Mouse (Mus musculus): ENCODE data around the gene Myh7. TPM values are rescaled to one million over a fixed set of nuclear protein-coding genes. Genes with fewer than 3 reads are reported as not detected.
A peak's percentile ranks its signal among the peaks of the same experiment; 100 is the strongest.
"Not testable (repeated sequence)": the region's sequence is repeated elsewhere in the genome, so short reads cannot be mapped to it uniquely, and the experiment has no call there.

Gene Myh7
- total and polyA plus RNA-seq, 2 experiments from 2014 or later, result 1,537 to 4,273 TPM

DNA sequence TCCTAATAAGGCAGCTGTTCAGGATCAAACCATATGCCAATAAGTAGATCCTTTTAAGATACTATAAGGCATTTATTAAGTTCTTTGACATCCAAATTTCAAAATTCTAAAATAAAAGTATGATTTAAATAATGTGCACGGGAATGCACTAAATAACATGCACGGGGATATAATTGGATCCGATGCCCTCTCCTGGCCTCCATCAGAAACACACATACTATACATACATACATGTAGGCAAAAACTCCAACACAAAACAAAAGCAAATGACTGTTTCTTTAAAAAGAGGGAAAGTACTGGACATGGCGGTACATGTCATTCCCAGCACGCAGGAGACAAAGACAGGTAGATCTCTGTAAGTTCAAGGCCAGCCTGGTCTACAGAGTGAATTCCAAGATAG is 5.4 kb upstream of the Myh7 start:
- not testable (repeated sequence) for H3K4me2 ChIP-seq (ENCODE audit: low read depth, low read length); ATAC-seq (ENCODE audit: insufficient read depth, low read depth); H3K4me3 ChIP-seq (ENCODE audit: low read depth, low read length); H3K9me3 ChIP-seq (replicated peaks; ENCODE audit: control insufficient read depth, low read length); H3K27me3 ChIP-seq (ENCODE audit: control insufficient read depth, insufficient read depth, low read length); H3K9ac ChIP-seq (replicated peaks; ENCODE audit: low read depth, low read length); H3K36me3 ChIP-seq (replicated peaks; ENCODE audit: control insufficient read depth, insufficient read depth, low read length)
- 67% methylated on average over 5 of the region's 5 CpGs for WGBS
- H3K4me1 ChIP-seq (ENCODE audit: control insufficient read depth, insufficient read depth), result peaks cover 41% of the 10 kb centered on the region
- TF ChIP-seq CTCF (IDR thresholded peaks at IDR 0.05; ENCODE audit: low read depth), result peak; percentile 19; the same call in 1 of the 2 replicates
- peak overlapping the region; percentile 22; the same call in 1 of the 2 replicates for H3K27ac ChIP-seq (ENCODE audit: low read depth)
- peak; percentile 19 for DNase-seq (ENCODE audit: low spot score)

DNA sequence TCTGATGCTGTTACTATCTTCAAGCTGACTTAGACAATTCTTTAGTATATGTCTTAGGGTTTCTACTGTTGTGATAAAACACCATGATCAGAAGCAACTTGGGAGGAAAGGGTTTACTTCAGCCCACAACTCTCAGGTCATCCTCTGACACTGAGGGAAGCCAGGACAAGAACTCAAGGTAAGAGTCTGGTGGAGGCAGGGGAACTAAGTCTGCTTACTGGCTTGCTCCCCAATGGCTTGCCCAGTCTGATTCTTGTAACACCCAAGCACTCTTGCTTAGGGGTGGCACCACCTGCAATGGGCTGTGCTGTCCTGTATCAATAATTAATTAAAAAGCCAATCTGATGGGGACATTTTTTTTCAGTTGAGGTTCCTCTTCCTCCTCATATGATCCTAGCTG is 4.3 kb upstream of the Myh7 start:
- H3K4me2 ChIP-seq (ENCODE audit: low read depth, low read length), result no peak overlapping the region
- no peaks in the 10 kb centered on the region for H3K9me3 ChIP-seq (replicated peaks; ENCODE audit: control insufficient read depth, low read length)
- peaks cover 38% of the 10 kb centered on the region for H3K4me1 ChIP-seq (ENCODE audit: control insufficient read depth, insufficient read depth)
- no peak overlapping the region for H3K4me3 ChIP-seq (ENCODE audit: low read depth, low read length)
- H3K27me3 ChIP-seq (ENCODE audit: control insufficient read depth, insufficient read depth, low read length), result no peaks in the 10 kb centered on the region
- no peak for TF ChIP-seq EP300 (IDR thresholded peaks at IDR 0.05; ENCODE audit: low read depth)
- TF ChIP-seq CTCF (IDR thresholded peaks at IDR 0.05; ENCODE audit: low read depth), result no peak
- ATAC-seq (ENCODE audit: insufficient read depth, low read depth) (no peak), DNase-seq (ENCODE audit: low spot score) (no peak)
- no peak overlapping the region for H3K9ac ChIP-seq (replicated peaks; ENCODE audit: low read depth, low read length)
- peak overlapping the region; percentile 99 for H3K27ac ChIP-seq (ENCODE audit: low read depth)
- H3K36me3 ChIP-seq (replicated peaks; ENCODE audit: control insufficient read depth, insufficient read depth, low read length), result no peaks in the 10 kb centered on the region

DNA sequence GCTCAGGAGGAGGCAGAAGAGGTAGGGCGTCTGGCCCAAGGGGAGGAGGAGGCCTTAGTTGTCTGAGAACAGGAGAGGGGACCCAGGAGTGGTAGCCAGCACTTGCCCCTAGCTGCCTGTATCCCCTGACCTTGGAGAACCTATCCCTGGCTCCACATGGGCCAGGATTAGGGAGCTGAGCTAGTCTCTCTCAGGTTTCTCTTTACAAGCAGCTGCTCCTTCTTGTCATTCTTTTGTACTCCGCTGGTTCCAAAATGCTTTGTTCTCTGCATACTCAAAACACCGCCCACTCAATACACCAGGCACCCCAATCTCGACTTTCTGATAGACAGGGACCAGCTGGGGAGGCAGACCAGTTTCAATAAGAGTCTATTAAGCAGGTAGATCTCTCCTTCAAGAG is 2.9 kb upstream of the Myh7 start:
- 29% methylated on average over 4 of the region's 4 CpGs for WGBS
- no peak overlapping the region for H3K4me3 ChIP-seq (ENCODE audit: low read depth, low read length)
- TF ChIP-seq CTCF (IDR thresholded peaks at IDR 0.05; ENCODE audit: low read depth), result no peak
- TF ChIP-seq EP300 (IDR thresholded peaks at IDR 0.05; ENCODE audit: low read depth), result no peak
- H3K36me3 ChIP-seq (replicated peaks; ENCODE audit: control insufficient read depth, insufficient read depth, low read length), result 0 out of 2 replicates have a peak, but pooled peaks cover under 1% of the 10 kb centered on the region
- H3K9me3 ChIP-seq (replicated peaks; ENCODE audit: control insufficient read depth, low read length), result no peaks in the 10 kb centered on the region
- peak overlapping the region; percentile 99 for H3K27ac ChIP-seq (ENCODE audit: low read depth)
- no peak for DNase-seq (ENCODE audit: low spot score)
- peak; percentile 18 for ATAC-seq (ENCODE audit: insufficient read depth, low read depth)
- peaks cover 24% of the 10 kb centered on the region for H3K4me1 ChIP-seq (ENCODE audit: control insufficient read depth, insufficient read depth)
- H3K9ac ChIP-seq (replicated peaks; ENCODE audit: low read depth, low read length), result peak overlapping the region; percentile 52
- peak overlapping the region; percentile 41; the same call in 1 of the 2 replicates for H3K4me2 ChIP-seq (ENCODE audit: low read depth, low read length)
- no peaks in the 10 kb centered on the region for H3K27me3 ChIP-seq (ENCODE audit: control insufficient read depth, insufficient read depth, low read length)

DNA sequence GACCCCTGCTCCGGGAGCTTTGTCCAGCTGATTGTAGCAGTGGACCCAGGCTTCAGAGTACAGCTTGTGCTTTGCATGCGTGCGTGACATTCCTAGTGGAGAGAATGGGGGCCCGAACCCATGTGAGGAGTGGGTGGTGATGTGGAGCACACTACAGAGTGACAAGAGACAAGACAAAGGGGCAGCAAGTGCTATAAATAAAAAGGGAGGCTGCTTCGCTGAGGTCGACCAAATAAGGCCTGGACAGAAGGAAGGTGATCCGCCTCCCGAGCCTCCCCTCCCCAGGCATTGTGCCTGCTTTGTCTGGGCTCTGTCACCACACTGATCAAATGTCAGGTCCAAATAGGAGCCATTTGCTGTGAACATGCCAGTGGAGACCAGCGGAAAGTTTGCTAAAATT is 2.4 kb upstream of the Myh7 start:
- DNase-seq (ENCODE audit: low spot score), result peak; percentile 95
- peak; percentile 77 for ATAC-seq (ENCODE audit: insufficient read depth, low read depth)
- Histone ChIP-seq H3K4me1 (ENCODE audit: control insufficient read depth, insufficient read depth) (peaks cover 19% of the 10 kb centered on the region; the same call in 1 of the 2 replicates), H3K4me3 (ENCODE audit: low read depth, low read length) (no peak overlapping the region), H3K27me3 (ENCODE audit: control insufficient read depth, insufficient read depth, low read length) (no peaks in the 10 kb centered on the region), H3K9ac (replicated peaks; ENCODE audit: low read depth, low read length) (peak overlapping the region; percentile 52), H3K36me3 (replicated peaks; ENCODE audit: control insufficient read depth, insufficient read depth, low read length) (0 out of 2 replicates have a peak, but pooled peaks cover 5% of the 10 kb centered on the region), H3K27ac (ENCODE audit: low read depth) (peak overlapping the region; percentile 99), H3K9me3 (replicated peaks; ENCODE audit: control insufficient read depth, low read length) (no peaks in the 10 kb centered on the region), H3K4me2 (ENCODE audit: low read depth, low read length) (peak overlapping the region; percentile 41; the same call in 1 of the 2 replicates)
- TF ChIP-seq EP300 (IDR thresholded peaks at IDR 0.05; ENCODE audit: low read depth) (peak; percentile 98), CTCF (IDR thresholded peaks at IDR 0.05; ENCODE audit: low read depth) (no peak)
- 34% methylated on average over 9 of the region's 9 CpGs for WGBS

DNA sequence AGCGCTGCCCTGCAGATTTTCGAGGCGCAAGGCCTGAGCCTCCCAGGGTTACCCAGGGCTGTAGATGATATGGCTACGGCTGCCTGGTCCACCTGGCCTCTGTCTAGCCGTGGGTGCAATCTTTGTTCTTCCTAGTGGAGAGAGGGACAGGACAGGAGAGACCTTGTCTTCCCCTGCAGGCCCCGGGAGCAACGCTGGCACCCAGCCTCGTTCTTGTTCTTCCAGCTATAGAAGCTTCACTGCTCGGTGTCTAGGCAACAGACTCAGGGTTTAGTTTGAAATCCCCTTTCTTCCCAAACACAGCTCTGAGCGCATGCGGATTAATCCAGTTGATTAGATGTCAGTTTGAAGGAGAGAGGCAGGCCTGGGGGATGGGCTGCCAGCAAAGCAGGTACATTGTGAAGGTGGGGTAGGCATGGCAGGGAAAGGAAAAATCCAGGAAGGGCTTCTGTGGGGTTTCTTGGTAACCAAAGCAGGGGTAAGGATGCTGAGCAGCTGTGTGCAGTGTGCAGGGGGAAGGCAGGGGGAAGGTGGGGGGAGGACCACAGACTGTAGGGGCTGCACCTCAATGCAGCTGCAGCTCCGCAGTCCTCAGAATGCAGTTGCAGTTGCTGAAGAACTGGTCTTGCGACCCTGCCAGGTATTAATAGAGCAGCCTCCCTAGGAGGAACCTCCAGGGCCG is 1.2 kb upstream of the Myh7 start:
- H3K9ac ChIP-seq (replicated peaks; ENCODE audit: low read depth, low read length), result peak overlapping the region; percentile 41
- H3K36me3 ChIP-seq (replicated peaks; ENCODE audit: control insufficient read depth, insufficient read depth, low read length), result peaks cover 13% of the 10 kb centered on the region
- TF ChIP-seq CTCF (IDR thresholded peaks at IDR 0.05; ENCODE audit: low read depth) (no peak), EP300 (IDR thresholded peaks at IDR 0.05; ENCODE audit: low read depth) (0 out of 2 replicates have a peak, but pooled peaks have one; percentile 7)
- WGBS, result 39% methylated on average over 14 of the region's 14 CpGs
- H3K4me2 ChIP-seq (ENCODE audit: low read depth, low read length), result peak overlapping the region; percentile 62
- H3K27ac ChIP-seq (ENCODE audit: low read depth), result peak overlapping the region; percentile 99
- no peak overlapping the region for H3K4me3 ChIP-seq (ENCODE audit: low read depth, low read length)
- H3K4me1 ChIP-seq (ENCODE audit: control insufficient read depth, insufficient read depth), result peaks cover 19% of the 10 kb centered on the region; the same call in 1 of the 2 replicates
- no peaks in the 10 kb centered on the region for H3K27me3 ChIP-seq (ENCODE audit: control insufficient read depth, insufficient read depth, low read length)
- no peaks in the 10 kb centered on the region for H3K9me3 ChIP-seq (replicated peaks; ENCODE audit: control insufficient read depth, low read length)
- ATAC-seq (ENCODE audit: insufficient read depth, low read depth), result no peak
- DNase-seq (ENCODE audit: low spot score), result peak; percentile 11

DNA sequence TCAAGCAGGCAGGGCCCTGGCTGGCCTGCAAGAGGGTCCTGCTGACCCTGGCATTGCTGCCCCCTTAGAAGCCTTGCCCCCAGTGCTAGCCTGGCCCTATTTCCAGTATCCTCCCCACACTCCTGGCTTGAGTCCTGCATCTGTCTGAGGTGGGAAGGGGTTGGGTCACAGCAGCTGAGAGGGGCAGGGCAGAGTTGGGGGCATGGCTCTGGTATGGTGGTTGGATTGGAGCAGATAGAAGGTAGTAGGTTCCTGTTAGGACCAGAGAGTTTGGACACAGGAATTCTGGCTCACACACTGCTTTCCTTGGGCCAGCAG is 402 bp upstream of the Myh7 start:
- peak overlapping the region; percentile 46; the same call in 1 of the 2 replicates for H3K4me3 ChIP-seq (ENCODE audit: low read depth, low read length)
- H3K9ac ChIP-seq (replicated peaks; ENCODE audit: low read depth, low read length), result peak overlapping the region; percentile 67
- peak overlapping the region; percentile 62 for H3K4me2 ChIP-seq (ENCODE audit: low read depth, low read length)
- ATAC-seq (ENCODE audit: insufficient read depth, low read depth) (peak; percentile 40), DNase-seq (ENCODE audit: low spot score) (peak; percentile 30)
- no peaks in the 10 kb centered on the region for H3K9me3 ChIP-seq (replicated peaks; ENCODE audit: control insufficient read depth, low read length)
- H3K36me3 ChIP-seq (replicated peaks; ENCODE audit: control insufficient read depth, insufficient read depth, low read length), result peaks cover 21% of the 10 kb centered on the region
- no peaks in the 10 kb centered on the region for H3K27me3 ChIP-seq (ENCODE audit: control insufficient read depth, insufficient read depth, low read length)
- H3K4me1 ChIP-seq (ENCODE audit: control insufficient read depth, insufficient read depth), result peaks cover 19% of the 10 kb centered on the region; the same call in 1 of the 2 replicates
- no peak for TF ChIP-seq CTCF (IDR thresholded peaks at IDR 0.05; ENCODE audit: low read depth)
- no peak for TF ChIP-seq EP300 (IDR thresholded peaks at IDR 0.05; ENCODE audit: low read depth)
- peak overlapping the region; percentile 99 for H3K27ac ChIP-seq (ENCODE audit: low read depth)

Measured in heart, postnatal 0 days (tissue).